Mouse (Mus musculus) erythroblast, embryonic 14.5 days (primary cell): ENCODE measurements around the gene Gm17571.

ENCODE experiments used
- GATA1 ChIP-seq: IDR thresholded peaks from 2 replicates; pipeline ENCODE4 v1.6.1; 2012; ENCODE audit warnings: low read length, inconsistent platforms, mixed read lengths
- TAL1 ChIP-seq: IDR thresholded peaks from 3 replicates; pipeline ENCODE4 v1.6.1; 2012; ENCODE audit warnings: low read length, inconsistent platforms, mixed read lengths

GRCm38 (mm10) chr9:13484267-13485240, 38.0 kb upstream of the Gm17571 start:
- TF ChIP-seq GATA1 (no peak), TAL1 (no peak)
